Mouse (Mus musculus): ENCODE results near the gene Zfp11. TPM values are rescaled to one million over a fixed set of nuclear protein-coding genes. Genes with fewer than 3 reads are reported as not detected.

Zfp11 gene
- 4.8 TPM for polyA plus RNA-seq (2017; shearing (Covaris generic))

DNA sequence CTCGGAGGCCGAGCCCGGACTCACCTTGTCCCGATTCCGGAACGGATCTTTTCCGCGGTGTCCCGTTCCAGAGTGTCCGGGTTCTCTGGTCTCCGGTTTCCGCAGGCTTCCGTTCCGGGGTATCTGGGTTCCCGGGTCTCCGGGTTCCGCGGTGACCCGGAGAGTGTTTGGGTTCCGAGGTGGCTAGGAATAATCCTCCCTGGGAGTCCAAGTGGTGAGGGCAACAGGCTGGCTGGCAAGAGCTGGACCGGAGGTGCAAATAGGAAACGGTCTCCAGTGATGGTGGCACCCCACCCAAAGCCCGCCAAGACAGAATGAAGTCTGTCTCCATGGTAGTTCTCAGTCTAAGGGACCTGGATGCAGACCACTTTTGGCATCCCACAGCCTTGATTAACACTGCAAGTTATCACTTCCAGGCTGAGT is at the start of gene Zfp11:
Zfp11 (minus strand) TSS at position 64 of the 423 bp plus-strand sequence.

DNA sequence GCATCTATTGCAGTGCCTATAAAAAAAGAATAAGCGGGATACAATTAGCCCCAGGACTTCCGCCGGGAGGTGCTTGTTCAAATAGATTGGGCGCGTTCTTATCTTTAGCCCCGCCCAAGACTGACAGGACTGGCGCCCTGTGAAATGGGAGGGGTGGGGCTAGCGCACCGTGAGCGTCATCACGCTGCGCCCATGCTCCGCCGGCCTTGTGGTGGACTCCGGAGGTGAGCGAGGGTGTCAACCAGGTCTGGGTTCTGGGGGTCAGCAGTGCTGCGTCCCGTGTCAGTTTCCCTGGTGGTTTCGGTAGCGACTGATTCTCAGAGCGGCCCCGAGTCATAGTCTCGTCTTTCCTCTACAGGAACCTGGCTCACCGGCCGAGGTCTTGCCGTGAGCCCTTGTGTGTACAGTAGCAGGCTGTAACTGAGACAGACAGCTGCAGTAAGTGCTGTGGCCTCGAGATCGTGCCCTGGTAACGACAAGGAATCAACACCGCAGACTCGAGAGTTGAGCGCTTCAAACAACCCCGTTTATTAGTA is 45.5 kb upstream of the Zfp11 start, which contains the start of gene Mrps17:
Mrps17 (plus strand) TSS at position 172 of the 536 bp plus-strand sequence.

DNA sequence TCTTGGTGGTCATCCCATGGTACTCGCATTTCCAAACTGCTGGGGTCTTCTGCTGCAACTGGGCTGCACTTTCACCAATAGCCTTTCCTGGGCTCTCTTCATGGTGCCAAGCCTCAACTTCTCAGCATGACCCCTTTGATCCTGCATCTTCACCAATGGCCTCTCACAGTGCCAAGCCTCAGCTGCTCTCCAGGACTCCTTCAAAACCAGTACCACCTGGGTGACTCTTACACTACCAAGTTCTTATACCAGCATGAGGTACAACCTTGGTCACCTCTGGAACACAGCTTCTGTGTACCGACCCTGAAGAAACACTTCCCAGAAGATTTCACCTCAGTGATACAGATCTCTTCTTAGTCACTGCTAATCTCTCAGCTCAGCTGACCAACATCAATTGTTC is 38.5 kb upstream of the Zfp11 start, which contains the start of gene Sept14:
Sept14 (minus strand) TSS at position 101 of the 400 bp plus-strand sequence.

Other genes with a start within 250 kb of the Zfp11 start
- gene Sfswap, start 168.9 kb downstream of the Zfp11 start, polyA plus RNA-seq (2017; shearing (Covaris generic)) = 41.3 TPM
- 0.15 TPM for gene Mmp17, start 85.9 kb downstream of the Zfp11 start, polyA plus RNA-seq (2017; shearing (Covaris generic))
- not detected for gene Sept14, start 38.4 kb upstream of the Zfp11 start, polyA plus RNA-seq (2017; shearing (Covaris generic))
- gene Mrps17, start 45.4 kb upstream of the Zfp11 start, polyA plus RNA-seq (2017; shearing (Covaris generic)) = 117 TPM
- gene Nipsnap2, start 55.0 kb upstream of the Zfp11 start, polyA plus RNA-seq (2017; shearing (Covaris generic)) = 25.4 TPM
- gene Psph, start 117.3 kb upstream of the Zfp11 start, polyA plus RNA-seq (2017; shearing (Covaris generic)) = 72.7 TPM
- 23.5 TPM for gene Sumf2, start 176.9 kb upstream of the Zfp11 start, polyA plus RNA-seq (2017; shearing (Covaris generic))
- 519 TPM for gene Chchd2, start 217.4 kb upstream of the Zfp11 start, polyA plus RNA-seq (2017; shearing (Covaris generic))
- gene Zbed5, start 225.6 kb upstream of the Zfp11 start, polyA plus RNA-seq (2017; shearing (Covaris generic)) = 2.2 TPM
- 0.17 TPM for gene Phkg1, start 228.4 kb upstream of the Zfp11 start, polyA plus RNA-seq (2017; shearing (Covaris generic))
- 0.66 TPM for gene Nupr1l, start 238.4 kb upstream of the Zfp11 start, polyA plus RNA-seq (2017; shearing (Covaris generic))